Mouse (Mus musculus) kidney, adult 9 months (tissue): ENCODE measurements around the gene Dock6.
"Not testable (repeated sequence)": the region's sequence is repeated elsewhere in the genome, so short reads cannot be mapped to it uniquely, and the experiment has no call there.

ENCODE experiments used
- DNase-seq: peaks from one replicate; pipeline ENCODE4 v3.0.0; 2022

The Dock6 gene

DNA sequence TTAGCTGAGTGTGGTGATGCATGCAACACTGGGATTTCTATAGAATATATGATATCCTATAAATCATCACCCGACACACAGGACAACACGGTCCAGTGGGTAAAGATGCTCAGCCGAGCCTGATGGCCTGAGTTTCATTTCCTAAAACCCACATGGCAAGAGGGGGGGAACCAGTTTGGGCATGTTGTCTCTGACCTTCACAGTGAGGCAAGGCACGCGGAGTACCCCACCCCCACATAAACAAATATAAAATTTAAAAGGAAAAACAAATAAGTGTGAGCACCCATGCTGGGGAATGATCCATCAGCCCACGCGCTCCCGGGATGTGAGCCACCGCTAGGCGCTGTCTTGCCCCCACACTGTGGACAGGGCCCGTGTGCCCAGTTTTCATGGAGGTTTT is 45.5 kb downstream of the Dock6 start:
- DNase-seq = no peak

DNA sequence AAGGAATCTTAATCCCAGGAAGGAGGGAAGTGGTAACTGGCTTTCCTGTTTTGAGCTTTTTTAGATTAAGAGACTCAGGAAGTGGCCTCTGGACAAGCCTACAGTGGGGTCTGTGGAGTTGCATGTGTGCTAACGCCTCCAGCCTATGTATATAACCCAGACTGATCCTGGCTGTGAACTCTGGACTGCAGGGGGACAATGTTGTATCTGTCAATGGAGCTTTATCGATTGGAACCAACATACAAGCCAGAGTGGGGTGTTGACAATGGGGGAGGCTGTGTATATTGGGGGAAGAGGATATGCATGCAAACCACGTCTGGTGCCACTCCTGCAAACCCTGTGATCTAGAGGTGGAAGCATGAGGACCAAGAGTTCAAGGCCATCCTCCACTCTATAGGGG is 46.1 kb downstream of the Dock6 start:
- DNase-seq = no peak

DNA sequence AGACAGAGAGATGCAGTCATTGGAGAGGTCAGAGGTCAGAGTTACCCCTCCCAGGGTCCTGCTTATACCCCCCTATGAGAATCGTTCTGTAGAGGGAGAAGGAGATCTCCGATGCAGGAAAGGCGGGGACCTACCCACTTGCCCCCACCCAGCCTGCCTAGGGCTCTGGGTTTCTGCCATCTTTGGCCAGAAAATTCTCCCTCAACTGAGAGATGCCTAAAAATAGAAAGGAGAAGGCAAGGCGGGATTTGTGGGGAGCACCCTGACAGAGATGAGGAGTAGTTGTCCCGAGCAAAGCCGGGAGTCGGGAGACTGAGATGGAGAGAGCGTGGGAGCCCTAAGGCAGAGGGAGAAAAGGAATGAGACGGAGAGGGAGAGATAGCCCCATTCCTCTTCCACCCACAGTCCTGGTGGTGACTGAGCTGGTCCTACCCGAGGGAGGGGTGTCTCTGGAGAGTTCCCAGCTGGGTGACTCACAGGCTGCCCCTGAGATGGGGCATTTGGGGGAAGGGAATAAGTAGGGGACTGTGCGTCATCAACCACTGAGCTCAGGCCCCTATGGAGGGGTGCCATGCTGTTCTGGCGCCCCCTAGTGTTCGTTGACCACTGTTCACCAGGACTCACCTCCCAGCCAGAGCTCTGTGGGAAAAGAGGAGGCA is 48.3 kb downstream of the Dock6 start:
- peak; percentile 72 for DNase-seq

DNA sequence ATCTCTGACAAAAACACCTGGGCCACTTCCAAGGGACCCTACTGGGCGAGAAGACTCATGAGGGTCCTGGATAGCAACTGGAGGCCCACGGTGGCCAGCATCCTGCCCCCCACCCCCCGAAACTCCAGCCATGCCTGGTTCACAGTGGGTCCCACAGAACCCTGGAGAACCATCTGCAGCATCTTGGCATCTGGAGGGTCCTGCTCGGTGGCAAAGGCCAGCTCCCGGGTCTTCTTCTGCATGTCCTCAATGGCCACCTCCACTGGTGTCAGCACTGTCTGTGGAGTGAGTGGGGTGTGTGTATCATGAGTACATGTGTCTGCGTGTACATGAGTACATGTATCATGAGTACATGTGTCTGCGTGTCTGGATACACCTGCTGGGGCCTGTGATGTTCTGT is 50.8 kb downstream of the Dock6 start:
- DNase-seq = no peak

DNA sequence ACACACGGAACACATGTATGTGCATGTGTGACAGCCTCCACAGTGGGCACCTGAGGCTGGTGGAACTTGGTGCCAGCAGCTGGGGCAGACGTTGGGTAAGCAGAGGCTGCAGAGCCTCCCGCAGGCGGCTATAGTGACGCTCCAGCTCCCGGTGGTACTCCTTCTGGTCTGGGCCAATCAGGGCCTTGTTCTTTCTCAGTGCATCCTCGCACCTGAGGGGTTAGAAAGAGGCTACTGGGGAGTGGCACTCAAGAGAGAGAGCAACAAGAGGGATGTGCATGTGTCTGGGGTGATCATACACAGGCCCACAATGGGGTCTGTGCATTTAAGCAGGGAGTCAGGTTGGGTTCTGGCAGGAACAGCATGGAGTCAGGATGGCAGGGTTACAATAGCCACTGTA is 51.3 kb downstream of the Dock6 start:
- no peak for DNase-seq

DNA sequence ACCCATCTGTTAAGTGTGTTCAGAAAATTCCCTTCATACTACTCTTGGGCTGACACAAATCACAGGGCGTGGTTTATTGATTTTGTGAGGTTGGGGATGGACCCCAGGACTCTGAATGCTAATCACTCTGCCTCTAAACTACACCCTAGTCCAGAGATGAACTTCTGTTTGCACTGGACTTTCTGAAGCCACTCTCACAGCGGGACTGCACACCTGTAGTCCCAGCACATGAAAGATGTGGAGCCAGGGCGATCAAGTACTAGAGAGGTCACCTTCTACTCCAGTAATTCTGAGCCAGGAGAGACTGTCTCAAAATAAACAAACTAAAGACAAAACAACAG is 53.5 kb downstream of the Dock6 start:
- no peak for DNase-seq

DNA sequence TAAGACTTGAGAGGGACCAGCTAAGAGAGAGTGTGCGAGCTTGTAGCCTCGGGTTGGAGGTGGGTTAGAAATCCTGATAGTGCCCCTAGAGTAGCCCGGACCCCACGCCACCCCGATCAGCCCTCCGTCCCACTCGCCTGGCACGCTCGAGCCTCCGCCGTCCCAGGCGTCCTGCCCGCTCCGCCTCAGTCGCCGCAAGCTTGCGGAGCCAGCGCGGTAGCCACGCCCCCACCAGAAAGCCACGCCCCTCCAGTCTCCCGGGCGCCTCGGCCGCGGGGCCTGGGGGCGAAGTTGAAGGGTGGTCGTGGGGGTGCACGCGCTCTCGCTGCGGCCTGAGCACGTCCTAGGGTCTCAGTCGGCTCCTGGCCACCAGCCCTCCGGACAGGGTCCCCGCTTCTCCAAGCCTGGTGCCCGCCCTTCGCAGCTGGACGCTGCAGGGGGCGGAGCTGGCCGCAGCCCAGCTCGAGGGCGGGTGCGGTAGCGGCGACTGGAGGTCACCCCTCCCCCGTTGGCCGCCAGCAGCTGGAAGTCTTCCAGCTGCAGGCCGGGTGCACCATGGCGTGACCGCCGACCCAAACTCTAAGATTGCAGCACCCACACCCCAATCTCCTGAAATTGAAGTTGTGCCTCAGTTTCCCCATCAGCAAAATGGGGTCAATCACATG is 54.0 kb downstream of the Dock6 start, which contains the start of gene Kank2:
Kank2 (minus strand) TSS at position 400 of the 665 bp plus-strand sequence.
- DNase-seq = peak; percentile 86

DNA sequence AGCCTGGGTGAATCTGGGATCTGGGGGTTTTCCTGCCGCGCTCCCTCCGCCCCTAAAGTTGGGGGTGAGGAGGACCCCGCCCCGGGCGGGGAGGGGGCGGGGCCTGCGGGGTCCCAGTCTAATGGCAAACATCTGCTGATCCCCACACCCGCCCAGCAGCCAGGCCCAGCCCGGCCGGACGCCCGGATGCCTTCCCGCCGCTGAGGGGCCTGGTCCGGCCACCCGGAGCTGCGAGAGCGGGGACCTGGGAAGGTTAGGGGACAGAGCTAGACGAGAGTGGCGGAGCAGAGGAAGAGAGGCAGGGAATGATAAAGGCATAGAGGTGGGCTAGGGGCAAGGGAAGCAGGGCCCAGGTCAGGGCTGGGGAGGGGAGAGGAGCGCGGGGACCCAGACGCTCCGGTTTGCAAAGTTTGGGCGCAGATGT is 54.5 kb downstream of the Dock6 start:
- peak; percentile 52 for DNase-seq

DNA sequence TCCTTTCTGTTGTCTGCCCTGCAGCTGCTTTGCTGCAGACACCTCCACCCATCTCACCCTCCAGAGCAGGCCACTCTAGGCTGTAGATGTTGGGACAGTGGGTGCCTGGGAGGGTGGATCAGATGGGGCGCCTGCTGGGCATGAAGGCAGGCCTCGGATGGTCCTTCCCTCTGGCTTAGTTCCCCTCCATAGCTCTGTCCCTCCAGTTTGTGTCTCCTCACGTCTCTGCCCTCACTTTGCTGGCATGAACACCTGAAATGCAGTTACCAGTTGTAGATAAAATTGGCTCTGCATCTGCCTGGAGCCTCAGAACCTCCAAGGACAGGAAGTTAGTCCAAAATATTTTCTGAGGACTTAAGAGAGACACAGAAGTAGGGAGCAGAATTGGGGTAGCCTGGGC is 55.5 kb downstream of the Dock6 start:
- no peak for DNase-seq

DNA sequence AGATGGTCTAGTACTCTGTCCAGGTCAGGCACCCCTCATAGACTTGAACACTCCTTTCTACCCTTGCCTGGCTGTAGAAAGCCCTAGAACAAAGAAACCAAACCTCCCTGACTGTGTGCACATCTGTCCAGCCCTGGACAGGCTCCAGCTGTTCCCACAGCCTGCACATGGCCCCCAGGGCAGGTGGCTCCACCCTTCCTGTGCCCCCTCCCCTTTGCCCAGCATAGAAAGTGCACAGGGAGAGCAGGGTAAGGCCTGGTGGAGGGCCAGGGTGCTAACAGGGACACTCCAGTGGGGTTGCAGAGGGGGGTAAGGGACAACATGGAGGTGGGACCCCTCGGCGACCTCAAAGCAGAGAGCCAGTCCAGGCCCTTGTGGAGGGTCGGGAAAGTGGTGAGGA is 56.2 kb downstream of the Dock6 start:
- DNase-seq = no peak

DNA sequence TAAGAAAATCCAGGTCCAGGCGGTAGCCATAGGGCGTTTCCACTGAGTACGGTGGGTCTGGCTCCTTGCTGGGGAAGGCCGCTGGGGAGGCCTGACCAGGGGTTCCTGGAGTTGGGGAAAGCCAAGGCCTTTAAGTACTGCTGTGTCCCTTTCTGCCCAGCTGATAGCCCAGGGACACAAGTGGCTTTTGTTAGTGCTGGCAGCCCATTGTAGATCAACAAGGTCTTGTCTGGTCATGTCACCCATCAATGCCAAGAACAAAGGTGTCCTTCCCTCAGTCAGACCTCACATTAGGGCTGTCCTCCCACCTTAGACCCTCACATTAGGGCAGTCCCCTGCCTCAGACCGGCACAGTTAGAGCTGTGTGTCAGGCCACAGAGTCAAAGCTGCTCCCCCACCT is 56.9 kb downstream of the Dock6 start:
- DNase-seq = no peak

DNA sequence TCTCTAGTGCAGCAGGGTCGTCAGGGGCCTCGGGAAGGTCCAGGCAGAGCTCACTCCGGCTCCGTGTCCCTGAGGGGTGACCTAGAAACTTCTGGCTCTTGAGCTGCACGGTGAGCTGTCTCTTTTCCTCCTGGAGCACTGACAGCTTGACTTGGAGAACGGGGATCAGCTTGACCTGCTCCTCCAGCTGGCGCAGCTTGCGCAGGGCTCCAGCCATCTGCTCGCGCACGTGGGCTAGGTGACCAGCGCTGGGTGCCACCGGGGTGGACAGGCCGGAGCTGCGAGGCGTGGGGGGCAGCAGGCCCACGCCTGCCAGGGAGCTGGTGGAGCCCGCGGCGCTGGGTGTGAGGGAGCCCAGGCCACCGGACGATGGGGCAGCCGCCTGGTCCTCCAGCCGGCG is 57.5 kb downstream of the Dock6 start:
- no peak for DNase-seq

DNA sequence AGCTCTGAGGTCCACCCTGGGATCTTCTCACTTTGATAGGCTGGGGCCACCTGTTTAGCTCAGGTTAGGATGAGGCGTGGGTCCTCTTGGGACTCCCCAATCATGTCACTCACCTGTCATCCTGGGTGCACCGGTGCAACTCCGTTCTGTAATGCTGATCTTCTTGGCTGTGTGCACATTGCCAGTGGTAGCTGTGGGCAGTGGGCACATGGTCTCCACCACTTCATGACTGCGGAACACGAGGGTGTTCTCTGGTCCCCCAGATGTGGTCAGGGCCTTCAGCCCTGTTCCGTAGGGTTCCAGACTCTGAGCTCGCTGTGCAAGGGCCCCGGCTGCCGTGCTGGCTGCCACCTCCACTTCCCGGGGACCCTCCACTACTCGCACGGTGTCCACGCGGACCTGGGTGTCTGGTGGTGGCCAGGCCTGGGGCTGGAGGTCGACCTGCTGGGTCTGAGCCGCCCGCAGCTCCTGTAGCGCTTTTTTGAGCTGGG is 58.0 kb downstream of the Dock6 start:
- DNase-seq = no peak

DNA sequence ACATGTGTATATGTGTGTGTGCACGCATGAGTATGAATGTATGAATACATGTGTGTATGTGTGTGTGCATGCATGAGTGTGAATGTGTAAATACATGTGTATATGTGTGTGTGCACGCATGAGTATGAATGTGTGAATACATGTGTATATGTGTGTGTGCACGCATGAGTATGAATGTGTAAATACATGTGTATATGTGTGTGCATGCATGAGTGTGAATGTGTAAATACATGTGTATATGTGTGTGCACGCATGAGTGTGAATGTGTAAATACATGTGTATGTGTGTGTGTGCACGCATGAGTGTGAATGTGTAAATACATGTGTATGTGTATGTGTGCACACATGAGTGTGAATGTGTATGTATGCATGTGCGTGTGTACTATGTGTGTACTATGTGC is 58.9 kb downstream of the Dock6 start:
- not testable (repeated sequence) for DNase-seq

DNA sequence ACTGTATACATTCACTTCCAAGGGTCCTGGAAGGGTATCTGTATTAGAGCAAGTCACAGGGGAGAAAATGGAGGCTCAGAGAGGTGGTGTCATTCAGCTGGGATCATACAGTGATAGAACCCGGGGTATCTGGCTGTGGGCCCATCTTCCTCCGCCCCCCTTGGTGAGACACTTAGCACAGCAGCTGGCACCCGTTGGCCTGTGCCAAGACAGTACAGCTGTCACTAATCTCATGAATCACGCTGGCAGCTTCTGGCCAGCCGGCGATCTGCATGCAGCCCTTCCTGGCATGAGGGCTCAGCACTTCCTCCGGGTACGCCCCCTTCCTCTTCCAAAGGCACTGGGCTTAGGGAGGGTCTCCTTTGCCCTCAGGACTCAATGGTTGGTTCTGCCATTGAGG is 59.8 kb downstream of the Dock6 start:
- peak; percentile 31 for DNase-seq

DNA sequence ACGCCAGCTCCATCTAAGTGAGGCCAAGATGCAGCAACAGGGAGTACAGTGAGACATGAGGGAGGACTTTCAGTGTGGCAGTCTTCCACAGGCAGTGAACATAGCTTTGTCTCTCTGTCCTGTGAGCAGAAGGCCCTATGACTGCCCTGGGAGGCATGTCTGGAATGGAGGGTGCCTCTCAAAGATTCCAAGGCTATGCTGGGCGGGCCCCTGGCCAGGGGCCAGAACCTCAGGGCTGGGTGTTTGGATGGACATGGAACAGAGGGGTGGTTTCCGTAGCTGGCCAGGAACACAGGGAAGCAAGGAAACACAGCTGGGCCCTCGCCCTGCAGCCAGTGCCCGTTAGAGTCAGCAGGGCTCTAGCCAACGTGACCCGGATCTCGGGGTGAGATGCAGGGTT is 60.6 kb downstream of the Dock6 start:
- peak; percentile 47 for DNase-seq

DNA sequence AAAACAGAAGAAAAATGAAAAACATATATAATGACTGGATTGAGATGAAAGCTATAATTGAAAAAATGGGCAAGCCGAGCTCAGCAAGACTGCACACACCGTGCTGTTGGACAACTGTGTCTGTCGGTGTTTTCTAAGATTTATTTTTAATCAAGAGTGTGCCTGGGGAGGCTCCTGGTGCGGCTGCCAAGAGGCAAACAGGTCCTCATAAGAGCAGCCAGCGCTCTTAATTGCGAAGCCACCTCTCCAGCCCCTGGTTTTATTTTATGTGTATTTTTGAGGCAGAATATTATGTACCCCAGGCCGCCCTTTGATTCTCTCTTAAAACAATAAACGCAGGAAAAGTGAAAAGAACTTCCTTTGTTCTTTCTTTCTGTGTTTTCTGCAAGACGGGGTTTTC is 64.2 kb downstream of the Dock6 start:
- no peak for DNase-seq

DNA sequence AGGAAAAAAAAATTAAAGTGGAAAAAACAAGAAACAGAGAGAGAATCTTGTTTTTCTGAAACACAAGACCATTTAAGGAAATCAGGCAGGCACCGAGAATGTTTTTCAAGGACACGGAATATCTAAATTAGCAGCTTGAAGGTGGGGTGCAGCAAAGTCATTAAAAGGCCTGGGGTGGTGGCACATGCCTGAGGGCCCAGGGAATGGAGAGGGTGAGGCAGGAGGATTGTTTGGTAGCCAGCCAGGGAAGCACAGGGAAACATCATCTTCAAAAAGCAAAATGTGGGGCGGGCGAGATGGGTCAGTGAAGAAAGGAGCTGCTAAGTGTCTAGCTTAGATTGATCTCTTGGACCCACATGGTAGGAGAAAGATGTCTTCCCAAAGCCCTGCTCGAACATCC is 64.8 kb downstream of the Dock6 start:
- DNase-seq = no peak

DNA sequence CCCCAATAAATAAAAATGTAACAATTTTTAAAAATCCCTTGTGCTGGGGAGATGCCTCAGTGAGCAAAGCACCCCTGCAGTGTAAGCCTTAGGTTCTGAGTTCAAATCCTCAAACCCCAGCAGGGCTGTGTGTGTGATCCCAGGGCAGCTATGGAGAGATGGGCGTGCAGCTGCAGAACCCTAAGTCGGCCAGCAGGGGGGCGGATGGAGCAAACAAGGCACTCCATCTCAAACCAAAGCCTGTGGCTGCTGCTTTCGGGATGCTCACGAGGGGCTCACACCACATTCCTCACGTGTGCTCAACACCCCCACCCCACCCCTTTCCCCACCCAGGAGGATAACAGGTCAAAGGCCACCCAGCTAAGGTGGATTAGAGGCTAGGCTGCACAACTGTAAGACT is 65.5 kb downstream of the Dock6 start:
- peak; percentile 60 for DNase-seq

DNA sequence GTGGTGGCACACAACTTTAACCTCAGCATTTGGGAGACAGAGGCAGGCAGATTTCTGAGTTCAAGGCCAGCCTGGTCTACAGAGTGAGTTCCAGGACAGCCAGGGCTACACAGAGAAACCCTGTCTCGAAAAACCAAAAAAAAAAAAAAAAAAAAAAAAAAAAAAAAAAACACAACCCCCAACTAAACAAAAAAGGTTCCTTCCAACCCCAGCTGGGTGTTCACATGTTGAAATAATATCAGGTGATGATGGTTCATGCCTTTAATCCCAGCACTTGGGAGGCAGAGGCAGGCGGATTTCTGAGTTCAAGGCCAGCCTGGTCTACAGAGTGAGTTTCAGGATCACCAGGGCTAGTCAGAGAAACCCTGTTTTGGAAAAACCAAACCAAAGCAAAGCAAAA is 66.1 kb downstream of the Dock6 start:
- not testable (repeated sequence) for DNase-seq

DNA sequence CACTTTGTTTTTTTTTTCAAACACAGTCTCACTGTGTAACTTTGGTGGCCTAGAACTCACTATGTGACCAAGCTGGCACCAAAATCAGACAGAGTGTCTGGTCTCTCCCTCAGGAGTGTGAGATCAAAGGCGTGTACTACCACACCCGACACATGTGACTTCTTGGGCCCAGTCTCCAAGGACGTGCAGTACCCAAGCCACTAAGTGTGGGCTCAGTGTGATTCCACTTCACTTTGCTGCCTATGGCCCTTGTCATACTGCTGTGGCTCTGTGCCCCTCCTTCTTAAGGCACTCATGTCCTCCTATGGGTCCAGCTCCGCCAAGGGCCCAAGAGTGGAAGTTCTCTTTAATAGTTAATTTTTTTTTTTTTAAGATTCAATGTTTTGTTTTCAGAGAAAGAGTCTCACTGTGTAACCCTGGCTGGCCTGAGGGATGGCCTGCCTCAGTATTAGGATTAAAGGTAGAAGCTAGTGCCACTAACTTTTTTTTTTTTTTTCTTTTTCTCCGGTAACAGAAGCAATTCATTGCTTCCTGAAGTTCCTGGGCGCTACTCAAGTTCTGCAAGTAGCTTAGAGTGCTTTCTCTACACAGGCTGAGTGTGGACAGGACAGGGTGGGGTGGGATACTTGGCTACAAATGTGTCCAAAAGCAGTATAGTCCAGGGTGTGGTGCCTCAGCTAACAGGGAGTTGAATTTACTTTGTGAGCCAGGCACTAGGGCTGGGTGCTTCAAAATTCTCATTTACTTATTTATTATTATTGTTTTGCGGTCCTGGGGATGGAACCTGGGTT is 67.7 kb downstream of the Dock6 start:
- no peak for DNase-seq

DNA sequence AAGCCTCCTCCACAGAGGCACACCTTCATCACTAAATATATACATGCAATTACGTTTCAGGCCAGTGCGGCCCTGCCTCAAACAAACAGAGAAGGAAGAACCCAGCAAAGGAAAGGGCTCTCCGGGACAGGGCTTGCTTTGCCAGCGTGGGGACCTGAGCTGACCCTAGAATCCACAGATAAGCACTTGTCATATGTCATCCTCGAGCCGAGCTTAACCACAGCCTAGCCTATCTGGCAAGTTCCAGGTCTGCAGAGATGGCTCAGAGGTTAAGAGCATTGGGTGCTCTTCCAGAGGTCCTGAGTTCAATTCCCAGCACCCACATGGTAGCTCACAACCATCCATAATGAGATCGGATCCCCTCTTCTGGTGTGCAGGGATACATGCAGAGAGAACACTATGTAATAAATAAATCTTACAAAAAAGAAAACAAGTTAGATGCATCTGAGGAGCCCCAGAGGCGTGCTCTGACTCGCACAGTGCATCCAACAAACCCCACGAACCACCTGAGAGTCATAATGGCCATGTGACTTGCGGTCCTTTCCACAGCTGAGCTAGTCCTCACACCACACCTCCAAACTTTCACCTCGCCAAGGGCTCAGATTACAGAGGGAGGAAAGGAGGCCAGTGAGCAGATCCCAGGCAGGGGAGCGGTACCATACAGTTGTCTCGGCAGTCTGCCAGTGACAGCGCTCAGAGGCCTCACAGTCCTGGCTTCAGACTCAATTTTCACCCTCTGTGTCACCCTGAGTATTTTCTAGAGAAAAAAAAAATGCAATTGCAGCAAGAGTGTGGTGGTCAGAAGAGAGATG is 70.6 kb downstream of the Dock6 start:
- no peak for DNase-seq

DNA sequence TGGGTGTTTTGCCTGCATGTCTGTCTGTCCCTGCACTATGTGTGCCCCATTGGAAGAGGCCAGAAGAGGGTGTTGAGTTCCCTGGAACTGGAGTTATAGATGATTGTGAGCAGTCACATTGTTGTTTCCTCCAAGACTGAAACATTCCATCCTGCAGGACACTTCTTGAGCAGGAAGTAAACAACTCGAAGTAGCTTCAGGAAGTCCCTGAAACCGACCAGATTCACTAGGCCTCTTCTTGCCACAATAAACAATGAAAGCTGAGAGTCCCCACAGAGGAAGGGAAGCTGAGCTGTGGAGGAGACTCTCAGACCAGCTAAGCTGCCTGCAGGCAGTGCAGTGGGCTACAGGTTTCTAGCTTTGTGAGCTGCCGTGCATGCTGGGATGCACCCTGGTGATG is 74.7 kb downstream of the Dock6 start:
- DNase-seq = no peak
